Comparison of ENCODE assay signal across 15 mouse cellular contexts in the genomic region with DNA sequence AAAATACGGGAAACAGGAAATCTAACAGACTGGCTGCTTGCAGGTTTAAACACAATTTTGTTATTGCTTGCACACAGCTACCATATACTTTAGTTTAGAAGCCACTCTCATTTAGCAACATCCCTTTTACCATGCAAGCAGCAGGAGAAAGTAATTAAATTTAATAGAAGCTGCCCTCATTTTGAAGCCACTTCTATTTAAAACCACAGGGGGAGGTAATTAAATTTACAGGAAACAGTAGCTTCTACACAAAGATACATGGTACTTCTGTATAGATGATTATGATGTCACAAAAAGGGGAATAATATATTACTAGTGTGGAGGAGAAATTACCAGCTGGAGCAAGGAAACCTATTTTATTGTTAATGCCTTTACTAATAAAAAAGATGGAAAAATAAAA.
DNase-seq lines count a peak whose midpoint lies in the region; ATAC-seq lines count a peak whose summit lies in the region.
"Had no signal": no experiment of that assay in that cellular context is flagged by ENCODE, and none has a peak within 500 bp of the region (broad histone marks: within the 10 kb centered on the region; RNA-seq: fewer than 3 reads in every experiment).

No protein-coding gene starts in this region.

- H3K36me3 ChIP-seq in hindbrain, embryonic 11.5 days (ENCODE audit: control insufficient read depth, insufficient read depth, low read length), result no peaks in the 10 kb centered on the region
- no peaks in the 10 kb centered on the region for H3K36me3 ChIP-seq in hindbrain, embryonic 13.5 days
- H3K36me3 ChIP-seq in embryonic facial prominence, embryonic 14.5 days (ENCODE audit: control insufficient read depth, insufficient read depth, low read length), result no peaks in the 10 kb centered on the region
- H3K36me3 ChIP-seq in limb, embryonic 11.5 days (ENCODE audit: control insufficient read depth, insufficient read depth, low read length), result no peaks in the 10 kb centered on the region
- H3K36me3 ChIP-seq: heart, embryonic 12.5 days; stomach, embryonic 15.5 days had no signal

- no peaks in the 10 kb centered on the region for H3K27me3 ChIP-seq in hindbrain, embryonic 11.5 days (ENCODE audit: control insufficient read depth, insufficient read depth, low read length)
- H3K27me3 ChIP-seq in hindbrain, embryonic 13.5 days, result no peaks in the 10 kb centered on the region
- H3K27me3 ChIP-seq in embryonic facial prominence, embryonic 14.5 days (replicated peaks; ENCODE audit: control insufficient read depth, insufficient read depth, low read length), result no peaks in the 10 kb centered on the region
- no peaks in the 10 kb centered on the region for H3K27me3 ChIP-seq in limb, embryonic 11.5 days (ENCODE audit: control insufficient read depth, insufficient read depth, low read length)
- H3K27me3 ChIP-seq: heart, embryonic 12.5 days; stomach, embryonic 15.5 days had no signal

- no peaks in the 10 kb centered on the region for H3K9me3 ChIP-seq in hindbrain, embryonic 11.5 days (ENCODE audit: control insufficient read depth, low read length)
- H3K9me3 ChIP-seq in hindbrain, embryonic 13.5 days, result no peaks in the 10 kb centered on the region
- H3K9me3 ChIP-seq in embryonic facial prominence, embryonic 14.5 days (ENCODE audit: control insufficient read depth, low read length), result no peaks in the 10 kb centered on the region
- no peaks in the 10 kb centered on the region for H3K9me3 ChIP-seq in limb, embryonic 11.5 days (ENCODE audit: control insufficient read depth, low read length)
- H3K9me3 ChIP-seq: heart, embryonic 12.5 days; stomach, embryonic 15.5 days had no signal

- H3K4me3 ChIP-seq in hindbrain, embryonic 11.5 days (ENCODE audit: low read depth, low read length), result no peak overlapping the region
- H3K4me3 ChIP-seq in hindbrain, embryonic 13.5 days, result no peak overlapping the region
- H3K4me3 ChIP-seq in embryonic facial prominence, embryonic 14.5 days (ENCODE audit: low read depth, low read length), result no peak overlapping the region
- H3K4me3 ChIP-seq in limb, embryonic 11.5 days (ENCODE audit: low read depth, low read length), result no peak overlapping the region
- H3K4me3 ChIP-seq: heart, embryonic 12.5 days; stomach, embryonic 15.5 days had no signal

- H3K27ac ChIP-seq in hindbrain, embryonic 11.5 days (ENCODE audit: low read depth, low read length), result no peak overlapping the region
- H3K27ac ChIP-seq in hindbrain, embryonic 13.5 days, result no peak overlapping the region
- no peak overlapping the region for H3K27ac ChIP-seq in embryonic facial prominence, embryonic 14.5 days (replicated peaks; ENCODE audit: low read depth, low read length)
- H3K27ac ChIP-seq in limb, embryonic 11.5 days (replicated peaks; ENCODE audit: low read depth, low read length), result no peak overlapping the region
- H3K27ac ChIP-seq: stomach, embryonic 15.5 days had no signal

- no peaks in the 10 kb centered on the region for H3K4me1 ChIP-seq in hindbrain, embryonic 11.5 days (replicated peaks; ENCODE audit: control insufficient read depth, insufficient read depth, low read length)
- peaks cover 10% of the 10 kb centered on the region for H3K4me1 ChIP-seq in hindbrain, embryonic 13.5 days (replicated peaks)
- H3K4me1 ChIP-seq in embryonic facial prominence, embryonic 14.5 days (ENCODE audit: control insufficient read depth, insufficient read depth, low read length), result peaks cover 4% of the 10 kb centered on the region; the same call in 1 of the 2 replicates
- no peaks in the 10 kb centered on the region for H3K4me1 ChIP-seq in limb, embryonic 11.5 days (ENCODE audit: control insufficient read depth, insufficient read depth, low read length)
- H3K4me1 ChIP-seq: heart, embryonic 12.5 days; stomach, embryonic 15.5 days had no signal

- ATAC-seq in hindbrain, embryonic 11.5 days (ENCODE audit: low FRiP score), result peak; percentile 46; the same call in 1 of the 2 replicates
- no peak for ATAC-seq in hindbrain, embryonic 13.5 days (ENCODE audit: low FRiP score)
- 0 out of 2 replicates have a peak, but pooled peaks have one; percentile 44 for ATAC-seq in embryonic facial prominence, embryonic 14.5 days (ENCODE audit: low read depth)
- ATAC-seq in limb, embryonic 11.5 days (ENCODE audit: insufficient number of reproducible peaks, low FRiP score, low TSS enrichment, low read depth), result peak; percentile 49; the same call in 1 of the 2 replicates
- no peak for ATAC-seq in erythroblast, adult 5-6 weeks (replicated peaks; ENCODE audit: low FRiP score, poor library complexity, severe bottlenecking)

- WGBS in hindbrain, embryonic 11.5 days, result 52% methylated on average over 1 of the region's 1 CpGs
- WGBS in hindbrain, embryonic 13.5 days, result 51% methylated on average over 1 of the region's 1 CpGs
- 28% methylated on average over 1 of the region's 1 CpGs for WGBS in embryonic facial prominence, embryonic 14.5 days
- WGBS in limb, embryonic 11.5 days, result 11% methylated on average over 1 of the region's 1 CpGs

- no peak for DNase-seq in hindbrain, embryonic 11.5 days (ENCODE audit: low spot score)
- peak; percentile 57 for DNase-seq in MN1 (ENCODE audit: low spot score)
- DNase-seq in embryonic facial prominence, embryonic 14.5 days (ENCODE audit: low spot score), result peak; percentile 11
- DNase-seq in limb, embryonic 11.5 days (ENCODE audit: low spot score), result no peak
- no peak for DNase-seq in lung, postnatal 4 days
- DNase-seq: adrenal gland, postnatal 36 days; cerebellum, adult 8-10 months; kidney, adult 2 months; kidney, postnatal 4 days; lung, adult 2 months; thymus, adult 2 months had no signal

- H3K9ac ChIP-seq in hindbrain, embryonic 11.5 days (ENCODE audit: low read depth, low read length), result no peak overlapping the region
- H3K9ac ChIP-seq in hindbrain, embryonic 13.5 days, result no peak overlapping the region
- no peak overlapping the region for H3K9ac ChIP-seq in embryonic facial prominence, embryonic 14.5 days (ENCODE audit: low read depth, low read length)
- no peak overlapping the region for H3K9ac ChIP-seq in limb, embryonic 11.5 days (ENCODE audit: low read length)
- H3K9ac ChIP-seq: heart, embryonic 12.5 days; stomach, embryonic 15.5 days had no signal

- no peak overlapping the region for H3K4me2 ChIP-seq in hindbrain, embryonic 11.5 days (replicated peaks; ENCODE audit: low read depth, low read length)
- H3K4me2 ChIP-seq in hindbrain, embryonic 13.5 days, result no peak overlapping the region
- H3K4me2 ChIP-seq in embryonic facial prominence, embryonic 14.5 days (ENCODE audit: low read depth, low read length), result no peak overlapping the region
- H3K4me2 ChIP-seq in limb, embryonic 11.5 days (ENCODE audit: low read depth, severe bottlenecking), result no peak overlapping the region
- H3K4me2 ChIP-seq: heart, embryonic 12.5 days; stomach, embryonic 15.5 days had no signal

Comparison
In these comparisons a context has a peak if more than half of its experiments do, and no peak if none do; other contexts are left out.
1. ATAC-seq: peak in hindbrain, embryonic 11.5 days (single experiment), embryonic facial prominence, embryonic 14.5 days (single experiment) and limb, embryonic 11.5 days (single experiment); none in hindbrain, embryonic 13.5 days (single experiment) and erythroblast, adult 5-6 weeks (single experiment).
2. DNase-seq: peak in MN1 (single experiment) and embryonic facial prominence, embryonic 14.5 days (single experiment); none in hindbrain, embryonic 11.5 days (single experiment), limb, embryonic 11.5 days (single experiment) and lung, postnatal 4 days (0 of 2).